Mouse (Mus musculus): ENCODE measurements around the gene Aifm2. TPM values are rescaled to one million over a fixed set of nuclear protein-coding genes. Genes with fewer than 3 reads are reported as not detected.
A peak's percentile ranks its signal among the peaks of the same experiment; 100 is the strongest.

Gene Aifm2
- total RNA-seq, 2 experiments from 2014 or later, result 11.5 to 12.9 TPM

DNA sequence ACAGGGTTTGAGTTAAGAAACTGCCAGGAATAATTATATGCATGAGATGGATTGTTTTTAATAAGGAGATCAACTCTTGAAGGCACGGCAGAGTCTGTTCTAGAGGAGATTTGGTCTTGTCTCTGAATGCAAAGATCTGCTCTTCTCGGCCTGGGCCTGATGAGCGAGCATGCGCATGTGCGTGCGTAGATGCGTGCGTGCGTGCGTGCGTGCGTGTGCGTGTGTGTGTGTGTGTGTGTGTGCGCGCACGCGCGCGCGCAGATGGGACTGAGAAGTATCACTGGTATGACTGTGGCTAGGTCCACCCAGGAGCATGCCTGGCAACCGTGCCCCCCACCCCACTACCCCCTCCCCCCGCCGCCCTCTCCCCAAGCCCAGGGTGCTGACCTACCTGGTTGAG lies 38.0 kb downstream of the Aifm2 start:
- DNase-seq, result no peak
- intact Hi-C loops (cut with DNase I; ENCODE audit: low total_unique reads), result no loop called here

DNA sequence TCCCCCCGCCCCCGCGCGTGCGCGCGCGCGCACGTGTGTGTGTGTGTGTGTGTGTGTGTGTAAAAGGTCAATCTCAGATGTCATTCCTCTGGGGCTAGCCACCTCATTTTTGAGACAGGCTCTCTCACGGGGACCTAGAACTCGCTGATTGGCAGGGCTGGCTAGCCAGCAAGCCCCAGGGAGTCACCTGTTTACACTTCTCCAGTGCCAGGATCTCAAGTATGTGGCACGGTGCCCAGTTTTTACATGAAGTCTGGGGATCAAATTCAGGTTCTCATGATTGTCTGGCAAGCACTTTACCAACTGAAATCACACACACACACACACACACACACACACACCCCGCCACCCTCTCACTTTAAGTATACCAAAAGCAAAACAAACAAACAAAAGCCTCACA lies 42.0 kb downstream of the Aifm2 start:
- peak; percentile 51 for DNase-seq
- intact Hi-C loops (cut with DNase I; ENCODE audit: low total_unique reads), result no loop called here

DNA sequence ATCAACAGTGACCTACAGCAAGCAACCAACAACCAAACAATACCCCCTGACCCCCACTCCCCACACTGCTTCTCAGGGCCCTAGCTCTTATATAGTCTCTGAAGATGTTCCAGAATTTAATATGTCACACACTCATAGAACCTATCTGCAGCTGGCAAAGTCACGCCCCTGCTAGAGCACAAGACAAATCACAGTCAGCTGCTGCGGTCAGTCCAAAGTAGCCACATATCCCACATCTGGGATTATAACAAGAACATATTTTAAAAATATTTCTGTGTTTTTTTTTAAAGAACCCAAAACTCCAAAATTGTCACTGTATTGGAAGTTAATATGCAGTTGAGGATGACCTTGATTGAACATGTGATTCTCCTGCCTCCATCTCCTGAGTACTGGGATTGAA lies 43.8 kb downstream of the Aifm2 start:
- DNase-seq, result no peak
- intact Hi-C loops (cut with DNase I; ENCODE audit: low total_unique reads), result no loop called here

DNA sequence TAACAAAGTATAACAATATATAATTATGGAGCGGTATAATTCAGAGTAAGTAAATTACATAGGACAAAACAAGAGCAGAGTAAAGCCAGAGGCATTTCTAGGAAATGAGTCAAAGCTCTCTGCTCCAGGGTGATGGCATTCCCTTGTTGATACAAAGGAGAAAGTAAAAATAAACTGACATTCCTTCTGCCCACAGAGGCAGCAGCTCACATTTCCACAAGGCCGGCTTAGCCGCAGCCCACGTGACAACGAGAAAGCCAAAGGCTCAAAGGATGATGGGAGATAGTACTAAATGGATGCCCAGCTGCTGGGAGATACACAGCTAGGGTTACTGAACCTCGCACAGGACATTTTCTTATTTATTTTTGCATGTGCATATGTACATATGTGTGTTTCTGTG lies 44.8 kb downstream of the Aifm2 start:
- peak; percentile 31 for DNase-seq
- intact Hi-C loops (cut with DNase I; ENCODE audit: low total_unique reads), result no loop called here

DNA sequence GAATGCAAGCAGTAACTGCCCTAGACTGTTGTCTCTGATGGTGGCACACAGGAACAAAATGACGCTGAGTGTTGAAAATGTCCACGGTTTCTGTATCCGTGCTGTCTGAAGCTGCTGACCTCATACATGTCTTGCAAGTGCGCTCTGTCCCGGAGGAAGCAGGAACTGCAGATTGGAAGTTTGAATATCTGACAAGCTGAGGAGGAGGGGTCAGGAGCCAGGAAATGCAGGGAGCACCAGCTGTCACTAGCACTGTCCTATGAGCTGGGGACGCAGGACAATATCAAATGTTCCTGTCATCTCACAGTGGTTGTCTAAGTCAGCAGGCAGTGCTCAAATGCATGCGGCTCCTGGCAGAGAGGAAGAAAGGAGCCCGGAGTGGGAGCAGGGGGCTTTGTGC lies 49.6 kb downstream of the Aifm2 start:
- no peak for DNase-seq
- intact Hi-C loops (cut with DNase I; ENCODE audit: low total_unique reads), result no loop called here

DNA sequence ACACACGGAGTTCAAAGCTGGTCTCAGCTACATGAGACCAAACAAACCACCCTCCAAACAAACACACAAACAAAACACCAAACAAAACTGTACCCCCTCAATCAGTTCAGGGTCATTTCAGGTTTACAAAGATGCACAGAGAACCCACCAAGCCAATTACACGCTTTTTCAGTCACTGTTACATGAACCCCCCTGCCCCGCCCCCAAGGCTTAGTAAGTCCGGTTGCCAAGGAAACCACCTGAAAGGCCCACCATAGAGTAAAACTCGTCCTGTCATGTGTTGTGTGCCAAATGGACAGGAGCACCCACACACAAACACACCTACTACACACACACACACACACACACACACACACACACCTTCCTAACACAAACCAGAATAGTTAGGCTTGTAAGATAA lies 50.5 kb downstream of the Aifm2 start:
- no peak for DNase-seq
- intact Hi-C loops (cut with DNase I; ENCODE audit: low total_unique reads), result no loop called here

DNA sequence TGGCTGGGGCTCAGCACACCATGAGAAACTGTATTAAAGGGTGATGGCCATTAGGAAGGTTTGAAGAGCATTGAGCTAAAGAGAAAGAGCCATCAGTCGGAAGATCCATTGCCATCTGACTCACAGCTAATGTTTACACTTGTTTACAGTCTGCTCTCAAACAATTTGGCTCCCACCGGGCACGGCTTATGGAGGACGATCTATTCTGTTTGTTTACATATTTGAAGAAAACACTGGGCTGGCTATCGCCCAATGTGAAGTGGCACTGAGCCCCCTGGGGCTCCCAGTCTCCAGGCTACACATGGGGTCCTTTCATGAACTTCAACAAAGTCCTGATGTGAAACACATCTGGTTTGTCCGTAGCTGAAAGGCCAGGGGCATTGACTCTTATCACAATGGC lies 51.7 kb downstream of the Aifm2 start:
- no peak for DNase-seq
- intact Hi-C loops (cut with DNase I; ENCODE audit: low total_unique reads), result no loop called here

DNA sequence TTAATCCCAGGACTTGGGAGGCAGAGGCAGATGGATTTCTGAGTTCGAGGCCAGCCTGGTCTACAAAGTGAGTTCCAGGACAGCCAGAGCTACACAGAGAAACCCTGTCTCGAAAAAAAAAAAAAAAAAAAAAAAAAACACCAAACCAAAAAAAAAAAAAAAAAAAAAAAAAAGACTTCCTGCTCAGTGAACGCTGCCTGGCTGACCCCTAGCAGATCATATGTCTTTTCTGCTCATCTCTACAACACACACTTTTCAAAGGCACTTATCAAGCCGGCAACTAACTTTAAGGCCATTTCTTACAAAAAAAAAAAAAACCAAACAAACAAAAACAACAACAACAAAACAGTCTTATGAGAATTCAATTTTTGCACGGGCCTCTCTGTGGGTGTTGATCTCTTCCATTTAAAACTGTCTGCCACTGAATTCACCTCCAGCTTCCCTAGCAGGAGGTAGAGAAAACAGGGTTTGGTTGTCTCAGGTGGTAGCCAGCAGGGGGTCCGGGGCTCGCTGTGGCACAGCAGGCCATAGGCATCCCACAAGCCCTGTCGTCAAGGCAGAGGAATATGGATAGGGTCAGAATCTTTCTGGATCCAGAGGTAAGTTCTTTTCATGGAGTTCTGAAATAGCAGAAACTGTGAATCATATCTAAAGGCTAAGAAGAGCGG lies 66.5 kb downstream of the Aifm2 start:
- intact Hi-C loops (cut with DNase I; ENCODE audit: low total_unique reads), result no loop called here

DNA sequence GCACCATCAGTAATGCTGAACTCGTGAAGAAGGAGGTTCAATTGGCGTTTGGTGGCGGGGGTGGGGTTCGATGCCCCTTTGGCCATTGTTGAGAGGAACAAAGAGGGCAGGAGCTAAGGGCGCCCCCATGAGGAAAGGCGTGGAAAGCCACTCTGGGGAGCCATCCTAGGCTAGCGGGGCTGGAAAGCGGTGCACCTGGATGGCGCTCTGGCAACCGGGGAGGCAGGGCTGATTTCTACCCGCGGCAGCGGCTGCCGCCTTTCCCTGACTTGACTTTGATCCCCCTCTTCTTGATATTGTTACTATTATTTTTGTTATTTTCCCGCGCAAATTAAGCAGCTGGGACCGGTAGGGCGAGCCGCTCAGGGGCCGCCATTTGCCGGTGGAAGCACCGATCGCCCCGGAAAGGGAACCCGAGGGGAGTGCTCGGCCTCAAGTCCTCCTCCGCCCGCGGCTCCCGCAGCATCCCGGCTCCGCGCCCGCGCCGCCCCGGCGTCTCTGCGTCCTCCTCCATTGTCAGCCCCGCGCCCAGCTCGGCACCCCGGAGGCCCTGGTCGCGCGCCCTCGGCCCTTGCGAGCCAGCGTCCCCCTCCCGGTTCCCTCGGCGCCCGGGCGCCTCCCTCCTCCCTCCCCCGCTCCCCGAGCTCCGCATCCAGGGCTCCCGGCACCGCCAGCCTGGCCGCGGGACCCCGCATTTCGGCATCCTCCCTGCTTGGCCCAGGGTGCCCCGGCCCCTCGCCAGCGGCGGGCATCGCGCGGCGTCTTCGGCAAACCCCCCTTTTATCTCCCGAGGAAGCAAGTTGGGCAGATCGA lies 67.9 kb downstream of the Aifm2 start:
- intact Hi-C loops (cut with DNase I; ENCODE audit: low total_unique reads), result no loop called here
- DNase-seq, result peak; percentile 46

More for the DNA sequence above, 66.5 kb downstream of the Aifm2 start:
- no peak for DNase-seq

DNA sequence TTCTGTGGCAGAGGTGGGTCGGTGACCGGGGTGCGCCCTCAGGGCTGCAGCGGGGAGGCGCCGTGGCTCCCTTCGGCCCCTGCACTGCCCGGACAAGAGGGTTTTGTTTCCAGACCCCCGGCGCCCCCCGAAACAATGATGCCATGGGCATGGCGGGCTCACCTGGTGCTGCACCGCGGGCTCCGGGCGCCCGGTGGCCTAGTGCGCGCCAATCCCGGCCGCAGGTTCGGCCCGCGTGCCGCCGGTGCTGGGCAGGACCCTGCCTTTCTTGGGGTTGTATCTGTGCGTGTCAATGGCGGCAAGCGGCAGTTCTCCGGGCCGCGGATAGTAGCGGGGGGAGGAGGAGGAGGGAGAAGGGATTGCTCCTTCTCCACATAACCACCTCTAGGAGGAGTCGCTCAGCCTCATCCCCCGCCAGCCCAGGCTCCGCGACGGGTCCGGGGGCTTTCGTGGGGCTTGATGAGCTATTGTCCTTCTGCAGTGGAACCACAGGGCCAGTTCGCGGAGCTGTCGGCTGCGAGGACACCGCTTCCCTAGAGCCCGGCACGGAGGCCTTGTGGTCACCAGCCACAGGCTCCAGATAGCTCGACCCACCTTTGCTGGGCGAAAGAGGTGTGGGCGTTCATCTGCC lies 68.7 kb downstream of the Aifm2 start, which contains the start of gene H2afy2:
Gene H2afy2, minus strand, starts transcription at position 527 of the 631 bp plus-strand sequence.
- DNase-seq, result peak; percentile 59

DNA sequence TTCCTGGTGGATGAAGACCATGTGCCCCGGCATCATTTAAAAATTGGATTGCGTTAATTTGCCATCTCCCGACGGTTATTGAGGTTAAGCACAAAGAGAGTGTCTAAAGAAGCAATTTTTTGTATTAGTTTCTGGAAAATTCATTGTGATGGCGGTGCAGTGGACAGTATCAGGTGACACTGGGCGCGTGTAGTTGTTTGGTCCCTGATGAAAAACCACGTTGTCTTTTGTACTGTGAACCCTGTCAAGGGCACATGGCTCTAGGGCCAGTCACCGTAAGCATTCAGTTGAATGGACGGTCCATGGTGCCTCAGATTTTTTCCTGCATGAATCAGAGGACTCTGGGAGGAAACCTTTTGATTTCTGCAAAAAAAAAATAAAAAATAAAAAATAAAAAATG lies 69.4 kb downstream of the Aifm2 start:
- no peak for DNase-seq
- intact Hi-C loops (cut with DNase I; ENCODE audit: low total_unique reads), result no loop called here

More for the DNA sequence above, 68.7 kb downstream of the Aifm2 start, which contains the start of gene H2afy2:
- intact Hi-C loops (cut with DNase I; ENCODE audit: low total_unique reads), result no loop called here

DNA sequence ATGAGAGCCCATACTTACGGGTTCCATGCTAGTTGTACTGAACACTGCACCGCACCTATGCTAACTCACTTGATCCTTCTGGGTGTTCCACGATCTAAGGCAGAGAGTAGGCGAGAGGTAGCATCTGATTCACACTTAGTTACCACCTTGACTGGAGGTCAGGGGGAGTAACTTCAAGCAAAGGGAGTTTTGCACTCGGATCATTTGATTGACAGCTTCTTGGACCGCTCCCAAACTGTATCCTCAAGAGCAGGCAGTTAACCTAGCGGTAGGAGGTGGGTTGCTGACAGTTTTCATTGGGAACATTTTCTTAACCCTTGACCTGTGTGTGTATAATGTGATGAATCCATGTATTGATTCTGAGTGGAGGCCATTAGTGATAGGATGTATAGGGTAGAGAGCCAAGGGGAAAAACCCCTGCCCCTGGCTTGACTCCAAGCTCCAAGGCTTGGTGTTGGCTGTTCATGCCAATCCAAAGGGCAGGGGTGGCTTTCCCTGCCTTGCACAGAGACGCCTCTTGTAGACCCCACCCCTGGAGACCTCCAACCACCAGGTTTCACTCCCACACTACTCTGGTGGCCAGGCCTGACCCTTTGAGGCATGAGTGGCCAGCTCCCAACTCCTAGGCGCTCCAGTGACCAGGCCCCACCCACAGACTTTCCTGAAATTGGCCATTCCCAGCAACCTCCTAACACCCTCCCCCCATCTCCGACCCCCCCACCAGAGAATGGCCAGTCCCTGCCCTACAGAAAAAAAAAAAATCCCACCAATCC lies 72.7 kb downstream of the Aifm2 start:
- intact Hi-C loops (cut with DNase I; ENCODE audit: low total_unique reads), result no loop called here

DNA sequence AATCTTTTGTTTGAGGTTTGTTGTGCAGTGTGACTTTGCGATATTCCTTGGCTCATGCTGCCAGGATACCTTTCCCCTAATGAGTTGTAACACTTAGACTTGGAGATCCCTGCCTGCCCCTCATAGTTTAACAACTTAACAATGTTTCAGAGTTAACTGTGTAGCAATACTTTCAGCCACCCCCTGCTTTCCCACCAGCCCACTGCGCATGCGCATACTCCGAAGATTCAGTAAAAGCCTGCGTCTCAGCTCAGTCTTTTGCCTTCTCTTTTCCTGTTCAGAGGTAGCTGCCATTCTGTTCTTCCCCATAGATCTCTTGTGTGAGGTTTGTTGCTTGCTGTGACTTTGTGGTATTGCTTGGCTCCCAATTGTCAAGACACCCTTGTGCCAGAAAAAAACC lies 73.4 kb downstream of the Aifm2 start:
- DNase-seq, result no peak
- intact Hi-C loops (cut with DNase I; ENCODE audit: low total_unique reads), result no loop called here

More for the DNA sequence above, 72.7 kb downstream of the Aifm2 start:
- no peak for DNase-seq

Small RNAs within 50 kb of the gene (microRNA-seq; reads per million reads assigned to microRNA genes)
- 0 reads per million in 2 experiments for gene Mir5108

Other genes with a start within 250 kb of the Aifm2 start
- gene Lrrc20, start 239.5 kb upstream of the Aifm2 start, total RNA-seq (2021), result 10 to 100 TPM; 79.9 to 82.2 TPM
- gene Npffr1, start 119.8 kb upstream of the Aifm2 start, total RNA-seq (2021), result under 1 TPM in 1 of 2 experiments, not detected in 1; 0.07 TPM
- 10 to 100 TPM; 36.6 to 39.8 TPM for gene Ppa1, start 66.7 kb upstream of the Aifm2 start, total RNA-seq (2021)
- gene Sar1a, start 35.0 kb upstream of the Aifm2 start, total RNA-seq (2021), result 100 to 1,000 TPM; 100 to 114 TPM
- gene Tysnd1, start 19.7 kb upstream of the Aifm2 start, total RNA-seq (2021), result 10 to 100 TPM; 11.8 to 14.3 TPM
- 1 to 10 TPM; 2.6 to 2.7 TPM for gene H2afy2, start 68.9 kb downstream of the Aifm2 start, total RNA-seq (2021)

Measured in gastrocnemius, postnatal 14 days (tissue).